Mouse (Mus musculus): ENCODE measurements around the gene Ctsa.

DNA sequence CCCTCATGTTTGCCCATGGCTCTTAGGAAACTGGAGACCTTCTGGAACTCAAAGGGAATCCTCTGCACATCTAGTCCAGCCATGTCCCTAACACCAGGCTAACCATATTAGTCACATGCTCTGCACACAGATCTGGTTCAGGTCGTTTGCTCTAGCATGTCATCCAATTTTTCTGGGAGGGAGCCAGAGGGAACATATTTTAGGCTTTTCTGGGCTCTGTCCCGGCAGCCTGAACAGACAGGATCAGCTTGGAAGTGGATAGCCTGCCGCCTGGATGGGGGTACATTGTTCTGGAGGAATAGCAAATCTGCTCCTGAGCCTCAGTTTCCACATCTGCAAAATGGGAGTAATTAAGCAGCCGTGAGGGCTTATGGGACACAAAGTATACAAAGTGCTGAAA, 28.4 kb downstream of the Ctsa start:
- TF ChIP-seq CTCF (IDR thresholded peaks at IDR 0.05; ENCODE audit: insufficient read depth, low read depth, low read length) (no peak), POLR2A (IDR thresholded peaks at IDR 0.05; ENCODE audit: insufficient read depth, low read depth, low read length) (no peak)

All from olfactory bulb, adult 2 months (tissue).